Mouse (Mus musculus): ENCODE measurements around the gene Smtnl1. TPM values are rescaled to one million over a fixed set of nuclear protein-coding genes. Genes with fewer than 3 reads are reported as not detected.
"Not testable (repeated sequence)": the region's sequence is repeated elsewhere in the genome, so short reads cannot be mapped to it uniquely, and the experiment has no call there.

Smtnl1 gene
- polyA plus RNA-seq, 1 experiment from 2014 or later: 0.24 TPM

GRCm38 (mm10) chr2:84803963-84804362 lies 18.5 kb downstream of the Smtnl1 start:
- no peak for TF ChIP-seq CTCF (IDR thresholded peaks at IDR 0.05; ENCODE audit: low read depth)
- 82% methylated on average over 7 of the region's 7 CpGs for WGBS
- Histone ChIP-seq H3K27me3 (ENCODE audit: insufficient read depth, low read length) (no peaks in the 10 kb centered on the region), H3K4me2 (no peak overlapping the region), H3K9me3 (ENCODE audit: low read depth, low read length) (no peaks in the 10 kb centered on the region), H3K9ac (no peak overlapping the region), H3K4me1 (ENCODE audit: insufficient read depth) (no peaks in the 10 kb centered on the region), H3K27ac (ENCODE audit: low read depth) (no peak overlapping the region), H3K36me3 (ENCODE audit: insufficient read depth) (no peaks in the 10 kb centered on the region), H3K4me3 (ENCODE audit: low read depth, low read length) (no peak overlapping the region)
- ATAC-seq (ENCODE audit: insufficient read depth): no peak
- no peak for DNase-seq

- not testable (repeated sequence) for H3K36me3 ChIP-seq (ENCODE audit: insufficient read depth); DNase-seq; H3K4me2 ChIP-seq; H3K9ac ChIP-seq; H3K9me3 ChIP-seq (ENCODE audit: low read depth, low read length); ATAC-seq (ENCODE audit: insufficient read depth); H3K4me1 ChIP-seq (ENCODE audit: insufficient read depth); H3K27me3 ChIP-seq (ENCODE audit: insufficient read depth, low read length); H3K27ac ChIP-seq (ENCODE audit: low read depth); H3K4me3 ChIP-seq (ENCODE audit: low read depth, low read length)
- 79% methylated on average over 5 of the region's 5 CpGs for WGBS
These were observed 21.2 kb downstream of the Smtnl1 start for GRCm38 (mm10) chr2:84801223-84801622.

DNA sequence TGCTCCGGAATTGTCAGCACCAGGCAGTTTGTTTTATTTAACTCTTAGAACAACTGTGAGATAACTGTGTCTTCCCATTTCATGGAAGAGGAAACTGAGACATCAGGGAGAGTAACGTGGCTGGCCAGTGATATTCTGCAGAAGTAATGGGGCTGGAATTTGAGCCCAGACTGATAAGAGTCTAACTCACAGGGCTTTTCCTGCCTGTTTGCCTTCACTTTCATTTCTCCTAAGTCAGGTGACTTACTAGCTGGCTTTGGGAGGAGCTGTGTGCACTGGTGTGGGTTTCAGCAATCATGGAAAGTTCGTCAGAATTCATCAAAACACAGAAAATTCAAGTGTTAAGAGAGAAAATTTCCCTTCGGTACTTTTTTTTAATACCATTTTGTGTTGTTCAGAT lies 22.1 kb downstream of the Smtnl1 start:
- no peak for ATAC-seq (ENCODE audit: insufficient read depth)
- Histone ChIP-seq H3K9me3 (ENCODE audit: low read depth, low read length) (no peaks in the 10 kb centered on the region), H3K36me3 (ENCODE audit: insufficient read depth) (no peaks in the 10 kb centered on the region), H3K27ac (ENCODE audit: low read depth) (no peak overlapping the region), H3K4me2 (peak overlapping the region; percentile 27; the same call in 1 of the 2 replicates), H3K9ac (no peak overlapping the region), H3K4me1 (ENCODE audit: insufficient read depth) (no peaks in the 10 kb centered on the region), H3K4me3 (ENCODE audit: low read depth, low read length) (peak overlapping the region; percentile 69; the same call in 1 of the 2 replicates), H3K27me3 (ENCODE audit: insufficient read depth, low read length) (no peaks in the 10 kb centered on the region)
- TF ChIP-seq CTCF (IDR thresholded peaks at IDR 0.05; ENCODE audit: low read depth): no peak
- DNase-seq: no peak
- WGBS: 70% methylated on average over 4 of the region's 4 CpGs

GRCm38 (mm10) chr2:84799041-84799561 lies 23.4 kb downstream of the Smtnl1 start:
- no peaks in the 10 kb centered on the region for H3K36me3 ChIP-seq (ENCODE audit: insufficient read depth)
- peak overlapping the region; percentile 62 for H3K9ac ChIP-seq
- ATAC-seq (ENCODE audit: insufficient read depth) (peak; percentile 76), DNase-seq (peak; percentile 93)
- H3K9me3 ChIP-seq (ENCODE audit: low read depth, low read length): no peaks in the 10 kb centered on the region
- H3K4me1 ChIP-seq (ENCODE audit: insufficient read depth): no peaks in the 10 kb centered on the region
- H3K27ac ChIP-seq (ENCODE audit: low read depth): peak overlapping the region; percentile 46; the same call in 1 of the 2 replicates
- peak; percentile 82 for TF ChIP-seq CTCF (IDR thresholded peaks at IDR 0.05; ENCODE audit: low read depth)
- no peaks in the 10 kb centered on the region for H3K27me3 ChIP-seq (ENCODE audit: insufficient read depth, low read length)
- WGBS: under 1% methylated on average over 16 of the region's 16 CpGs
- peak overlapping the region; percentile 69 for H3K4me3 ChIP-seq (ENCODE audit: low read depth, low read length)
- peak overlapping the region; percentile 97 for H3K4me2 ChIP-seq

DNA sequence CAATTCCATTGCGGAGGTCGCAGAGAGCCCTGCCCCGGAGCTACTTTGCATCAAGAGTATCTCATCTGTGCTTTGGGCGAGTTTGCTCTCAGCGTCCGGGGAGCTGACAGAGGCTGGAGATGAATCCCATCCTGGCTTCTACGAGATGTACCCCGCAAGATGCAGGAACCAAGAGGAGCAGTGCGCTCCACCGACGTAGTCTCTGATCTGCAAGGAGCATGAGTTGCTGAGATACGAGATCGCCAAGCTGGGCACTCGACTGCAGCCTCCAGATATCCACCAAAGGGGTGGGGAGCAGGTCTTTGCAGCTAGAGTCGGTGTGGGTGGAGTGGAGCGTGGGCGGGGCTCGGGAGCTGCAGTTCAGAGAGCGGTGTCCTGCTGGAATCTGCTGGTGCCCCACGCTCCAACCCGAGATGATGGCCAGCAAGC lies 23.9 kb downstream of the Smtnl1 start, which contains the start of gene Ube2l6:
Gene Ube2l6, plus strand, starts transcription at position 336 of the 429 bp plus-strand sequence.
- DNase-seq: peak; percentile 80
- Histone ChIP-seq H3K4me3 (ENCODE audit: low read depth, low read length) (peak within 1 kb of the TSS; percentile 69), H3K4me2 (peak within 1 kb of the TSS; percentile 97), H3K36me3 (ENCODE audit: insufficient read depth) (no peaks in the 10 kb centered on the region), H3K27me3 (ENCODE audit: insufficient read depth, low read length) (no peaks in the 10 kb centered on the region), H3K9ac (peak within 1 kb of the TSS; percentile 62), H3K9me3 (ENCODE audit: low read depth, low read length) (no peaks in the 10 kb centered on the region), H3K27ac (ENCODE audit: low read depth) (peak within 1 kb of the TSS; percentile 46; the same call in 1 of the 2 replicates), H3K4me1 (ENCODE audit: insufficient read depth) (no peaks in the 10 kb centered on the region)
- ATAC-seq (ENCODE audit: insufficient read depth): peak; percentile 82
- whole genome bisulfite sequencing: under 1% methylated on average over 21 of the region's 21 CpGs
- TF ChIP-seq CTCF (IDR thresholded peaks at IDR 0.05; ENCODE audit: low read depth): no peak

- Histone ChIP-seq H3K9me3 (ENCODE audit: low read depth, low read length) (no peaks in the 10 kb centered on the region), H3K4me3 (ENCODE audit: low read depth, low read length) (peak overlapping the region; percentile 69), H3K9ac (peak overlapping the region; percentile 62), H3K27me3 (ENCODE audit: insufficient read depth, low read length) (no peaks in the 10 kb centered on the region), H3K36me3 (ENCODE audit: insufficient read depth) (no peaks in the 10 kb centered on the region), H3K4me1 (ENCODE audit: insufficient read depth) (no peaks in the 10 kb centered on the region), H3K27ac (ENCODE audit: low read depth) (peak overlapping the region; percentile 0; the same call in 1 of the 2 replicates), H3K4me2 (peak overlapping the region; percentile 97)
- ATAC-seq (ENCODE audit: insufficient read depth) (peak; percentile 62), DNase-seq (peak; percentile 96)
- WGBS: 11% methylated on average over 13 of the region's 13 CpGs
- TF ChIP-seq CTCF (IDR thresholded peaks at IDR 0.05; ENCODE audit: low read depth): peak; percentile 86
These were observed 24.5 kb downstream of the Smtnl1 start for GRCm38 (mm10) chr2:84797833-84798492.

DNA sequence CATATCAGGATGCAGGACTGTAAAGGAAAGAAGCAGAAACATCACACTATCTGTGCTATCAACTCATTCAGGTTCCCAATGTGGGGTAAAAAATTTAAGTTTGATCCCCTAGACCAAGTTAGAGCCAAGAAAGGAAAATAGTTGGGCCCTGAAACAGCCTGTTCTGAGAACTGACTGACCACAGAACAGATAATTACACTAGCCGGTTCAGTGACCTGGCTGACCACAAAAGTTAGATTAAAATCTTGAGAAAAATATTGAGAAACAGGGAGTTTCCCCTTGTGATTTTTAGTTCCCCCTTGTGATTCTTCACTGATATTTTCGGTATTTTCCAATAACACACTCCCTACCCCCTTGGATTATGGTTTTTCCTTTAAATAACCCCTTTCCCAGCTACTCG lies 28.6 kb downstream of the Smtnl1 start:
- no peak for DNase-seq
- Histone ChIP-seq H3K27ac (ENCODE audit: low read depth) (no peak overlapping the region), H3K36me3 (ENCODE audit: insufficient read depth) (no peaks in the 10 kb centered on the region), H3K4me1 (ENCODE audit: insufficient read depth) (no peaks in the 10 kb centered on the region), H3K9ac (no peak overlapping the region), H3K4me3 (ENCODE audit: low read depth, low read length) (no peak overlapping the region), H3K4me2 (no peak overlapping the region), H3K27me3 (ENCODE audit: insufficient read depth, low read length) (no peaks in the 10 kb centered on the region), H3K9me3 (ENCODE audit: low read depth, low read length) (no peaks in the 10 kb centered on the region)
- no peak for TF ChIP-seq CTCF (IDR thresholded peaks at IDR 0.05; ENCODE audit: low read depth)
- WGBS: 87% methylated on average over 3 of the region's 3 CpGs
- no peak for ATAC-seq (ENCODE audit: insufficient read depth)

All from lung, embryonic 14.5 days (tissue).